ENCODE assay signal across 9 mouse cellular contexts in the genomic region with DNA sequence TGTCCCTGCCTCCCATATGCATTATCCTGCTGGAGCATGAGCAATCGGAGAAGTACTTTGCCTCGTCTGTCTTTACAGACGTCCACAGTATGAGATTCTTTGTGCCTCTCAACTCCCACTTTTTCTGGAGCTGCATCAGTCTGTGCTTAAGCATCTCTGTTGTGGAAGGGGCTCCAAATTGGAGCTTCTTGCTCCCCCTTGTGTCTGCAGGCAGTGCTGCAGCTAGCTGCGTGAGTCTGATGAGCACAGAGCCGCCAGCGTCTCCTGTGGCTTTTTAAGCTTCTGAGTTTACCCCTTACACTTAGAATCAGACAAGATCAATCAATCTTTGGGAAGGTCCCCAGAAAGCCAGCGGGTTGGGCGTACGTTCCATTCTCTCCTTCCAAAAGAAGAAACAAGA. TPM values are rescaled to one million over a fixed set of nuclear protein-coding genes. Genes with fewer than 3 reads are reported as not detected.
DNase-seq lines count a peak whose midpoint lies in the region; ATAC-seq and TF ChIP-seq lines count a peak whose summit lies in the region.
"Had no signal": no experiment of that assay in that cellular context is flagged by ENCODE, and none has a peak within 500 bp of the region (broad histone marks: within the 10 kb centered on the region; RNA-seq: fewer than 3 reads in every experiment).

No protein-coding gene starts in this region.

- no peaks in the 10 kb centered on the region for H3K27me3 ChIP-seq in lung, embryonic 14.5 days (ENCODE audit: insufficient read depth, low read length)
- H3K27me3 ChIP-seq: limb, embryonic 12.5 days had no signal

- 13% methylated on average over 9 of the region's 9 CpGs for WGBS in lung, embryonic 14.5 days

- H3K4me3 ChIP-seq in lung, embryonic 14.5 days (ENCODE audit: low read depth, low read length) = no peak overlapping the region
- H3K4me3 ChIP-seq: limb, embryonic 12.5 days had no signal

- peak; percentile 77 for TF ChIP-seq CTCF in lung, embryonic 14.5 days (IDR thresholded peaks at IDR 0.05; ENCODE audit: low read depth)

- H3K9me3 ChIP-seq in lung, embryonic 14.5 days (ENCODE audit: low read depth, low read length) = no peaks in the 10 kb centered on the region
- H3K9me3 ChIP-seq: limb, embryonic 12.5 days had no signal

- no peaks in the 10 kb centered on the region for H3K4me1 ChIP-seq in lung, embryonic 14.5 days (ENCODE audit: insufficient read depth)
- H3K4me1 ChIP-seq: limb, embryonic 12.5 days had no signal

- no peaks in the 10 kb centered on the region for H3K36me3 ChIP-seq in lung, embryonic 14.5 days (ENCODE audit: insufficient read depth)
- H3K36me3 ChIP-seq: limb, embryonic 12.5 days had no signal

- peak; percentile 74 for ATAC-seq in erythroblast, adult 5-6 weeks (replicated peaks; ENCODE audit: low FRiP score, poor library complexity, severe bottlenecking)
- ATAC-seq in lung, embryonic 14.5 days (ENCODE audit: insufficient read depth) = no peak

- DNase-seq in cerebellum, adult 18-20 months = peak; percentile 41 to 44
- no peak for DNase-seq in cerebellum, adult 9-11 months
- DNase-seq in urinary bladder, postnatal 14 days (ENCODE audit: low spot score) = peak; percentile 57
- no peak for DNase-seq in urinary bladder, postnatal 10 days (ENCODE audit: low spot score)
- peak; percentile 56 for DNase-seq in layer of hippocampus, adult 11-12 months (ENCODE audit: low spot score)
- DNase-seq in lung, embryonic 14.5 days = peak; percentile 88
- peak; percentile 70 for DNase-seq in right cerebral cortex, postnatal 4 days

- no peak overlapping the region for H3K4me2 ChIP-seq in lung, embryonic 14.5 days
- H3K4me2 ChIP-seq: limb, embryonic 12.5 days had no signal

- H3K27ac ChIP-seq in lung, embryonic 14.5 days (ENCODE audit: low read depth) = no peak overlapping the region
- H3K27ac ChIP-seq: limb, embryonic 12.5 days had no signal

- H3K9ac ChIP-seq in lung, embryonic 14.5 days = no peak overlapping the region
- H3K9ac ChIP-seq: limb, embryonic 12.5 days had no signal

RNA-seq across cellular contexts. Expression of a gene that starts 10.2 kb away (rescaled TPM):
- not detected in 2 replicates for total RNA-seq in erythroblast, adult 5-6 weeks (2015; ENCODE audit: low replicate concordance)
- total RNA-seq in erythroblast, adult 5-6 weeks (2017; ENCODE audit: low replicate concordance) = not detected in 2 replicates
- 0.09 TPM in 1 of 2 replicates, not detected in the other for polyA plus RNA-seq in lung, embryonic 14.5 days (2014; fragmentation: Nextera tagmentation; extraction: Ambion mirVana)

Comparison
In these comparisons a context has a peak if more than half of its experiments do, and no peak if none do; other contexts are left out.
1. DNase-seq: peak in cerebellum, adult 18-20 months (2 of 2), urinary bladder, postnatal 14 days (single experiment), layer of hippocampus, adult 11-12 months (single experiment), lung, embryonic 14.5 days (single experiment) and right cerebral cortex, postnatal 4 days (single experiment); none in cerebellum, adult 9-11 months (single experiment) and urinary bladder, postnatal 10 days (single experiment).